ENCODE assay signal across 15 mouse cellular contexts in the genomic region with DNA sequence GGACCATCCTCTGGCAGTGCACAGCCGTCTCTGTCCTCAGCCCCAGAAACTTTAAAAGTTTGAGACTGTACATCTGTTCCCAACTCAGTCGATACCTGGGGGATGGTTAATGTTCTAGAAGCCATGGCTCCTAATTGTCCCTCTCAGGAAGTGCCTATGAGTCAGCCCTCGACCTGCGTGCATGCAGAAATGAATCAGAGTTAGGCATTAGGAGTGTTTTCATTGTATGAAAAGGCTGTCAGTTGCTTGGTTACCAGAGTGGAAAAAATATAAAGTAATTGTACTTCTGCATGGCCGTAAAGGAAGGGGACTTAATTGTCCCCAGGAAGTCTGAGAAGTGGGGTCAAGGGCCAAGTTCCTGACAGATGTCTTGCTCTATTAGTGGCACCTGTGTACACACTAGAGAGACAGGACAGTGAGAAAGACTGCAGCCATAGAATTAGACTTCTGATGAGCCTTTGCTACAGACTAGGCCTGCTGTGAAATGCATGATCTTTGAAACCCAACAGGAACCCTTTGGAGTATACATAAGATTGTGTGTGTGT.
DNase-seq lines count a peak whose midpoint lies in the region; ATAC-seq lines count a peak whose summit lies in the region.
"Had no signal": no experiment of that assay in that cellular context is flagged by ENCODE, and none has a peak within 500 bp of the region (broad histone marks: within the 10 kb centered on the region; RNA-seq: fewer than 3 reads in every experiment).

No protein-coding gene starts in this region.

- peaks cover 9% of the 10 kb centered on the region; the same call in 1 of the 2 replicates for H3K9me3 ChIP-seq in kidney, embryonic 16.5 days (ENCODE audit: low read length)
- no peaks in the 10 kb centered on the region for H3K9me3 ChIP-seq in embryonic facial prominence, embryonic 11.5 days (replicated peaks; ENCODE audit: control insufficient read depth, low read length)
- H3K9me3 ChIP-seq: midbrain, embryonic 12.5 days had no signal

- no peak for ATAC-seq in kidney, embryonic 16.5 days (ENCODE audit: low FRiP score, low TSS enrichment)
- ATAC-seq in embryonic facial prominence, embryonic 11.5 days (replicated peaks; ENCODE audit: insufficient number of reproducible peaks, low FRiP score, low TSS enrichment, low read depth): no peak
- ATAC-seq in cerebellum, adult (ENCODE audit: insufficient number of reproducible peaks, low FRiP score, low TSS enrichment): no peak

- no peak overlapping the region for H3K27ac ChIP-seq in kidney, embryonic 16.5 days (ENCODE audit: low read length)
- no peak overlapping the region for H3K27ac ChIP-seq in embryonic facial prominence, embryonic 11.5 days (replicated peaks; ENCODE audit: low read depth, low read length)
- H3K27ac ChIP-seq: limb, embryonic 10.5 days; liver, embryonic 14.5 days; midbrain, embryonic 12.5 days had no signal

- DNase-seq in kidney, postnatal 10 days: peak; percentile 10
- peak; percentile 68 for DNase-seq in brain, adult 2 months (ENCODE audit: low read depth, low spot score)
- peak; percentile 57 for DNase-seq in embryonic facial prominence, embryonic 11.5 days (ENCODE audit: low spot score)
- peak; percentile 24 for DNase-seq in lung, postnatal 36 days
- DNase-seq in left cerebral cortex, adult 9 months (ENCODE audit: low spot score in 2 of 2): no peak
- DNase-seq: adrenal gland, postnatal 10 days; cerebellum, postnatal 36 days; right cerebral cortex, postnatal 4 days; thymus, adult 2 months had no signal

- no peak overlapping the region for H3K4me3 ChIP-seq in kidney, embryonic 16.5 days (ENCODE audit: low read length)
- H3K4me3 ChIP-seq in embryonic facial prominence, embryonic 11.5 days (ENCODE audit: low read depth, low read length): no peak overlapping the region
- H3K4me3 ChIP-seq: erythroblast, embryonic 14.5 days; limb, embryonic 10.5 days; midbrain, embryonic 12.5 days had no signal

- H3K36me3 ChIP-seq in kidney, embryonic 16.5 days (ENCODE audit: insufficient read depth, low read length): no peaks in the 10 kb centered on the region
- no peaks in the 10 kb centered on the region for H3K36me3 ChIP-seq in embryonic facial prominence, embryonic 11.5 days (replicated peaks; ENCODE audit: control insufficient read depth, insufficient read depth, low read depth, low read length)
- H3K36me3 ChIP-seq: limb, embryonic 10.5 days; midbrain, embryonic 12.5 days had no signal

- no peak overlapping the region for H3K4me2 ChIP-seq in kidney, embryonic 16.5 days (replicated peaks; ENCODE audit: low read depth, low read length)
- no peak overlapping the region for H3K4me2 ChIP-seq in embryonic facial prominence, embryonic 11.5 days (ENCODE audit: low read depth, low read length)
- H3K4me2 ChIP-seq: midbrain, embryonic 12.5 days had no signal

- H3K9ac ChIP-seq in kidney, embryonic 16.5 days (replicated peaks; ENCODE audit: low read length): no peak overlapping the region
- no peak overlapping the region for H3K9ac ChIP-seq in embryonic facial prominence, embryonic 11.5 days (replicated peaks; ENCODE audit: low read length)
- H3K9ac ChIP-seq: liver, embryonic 14.5 days; midbrain, embryonic 12.5 days had no signal

- no peaks in the 10 kb centered on the region for H3K27me3 ChIP-seq in kidney, embryonic 16.5 days (ENCODE audit: insufficient read depth, low read length)
- no peaks in the 10 kb centered on the region for H3K27me3 ChIP-seq in embryonic facial prominence, embryonic 11.5 days (ENCODE audit: control insufficient read depth, insufficient read depth, low read length)
- H3K27me3 ChIP-seq: midbrain, embryonic 12.5 days had no signal

- 20% methylated on average over 5 of the region's 5 CpGs for WGBS in kidney, embryonic 16.5 days
- 29% methylated on average over 5 of the region's 5 CpGs for WGBS in embryonic facial prominence, embryonic 11.5 days

- H3K4me1 ChIP-seq in kidney, embryonic 16.5 days (ENCODE audit: insufficient read depth, low read length): no peaks in the 10 kb centered on the region
- H3K4me1 ChIP-seq in embryonic facial prominence, embryonic 11.5 days (ENCODE audit: control insufficient read depth, insufficient read depth, low read length): no peaks in the 10 kb centered on the region
- H3K4me1 ChIP-seq: limb, embryonic 10.5 days; midbrain, embryonic 12.5 days had no signal

Comparison
In these comparisons a context has a peak if more than half of its experiments do, and no peak if none do; other contexts are left out.
1. DNase-seq: peak in kidney, postnatal 10 days (single experiment), brain, adult 2 months (single experiment), embryonic facial prominence, embryonic 11.5 days (single experiment) and lung, postnatal 36 days (single experiment); none in left cerebral cortex, adult 9 months (0 of 2).